Mouse (Mus musculus): Measurements from ENCODE around the gene Lrch3.
"Not testable (repeated sequence)": the region's sequence is repeated elsewhere in the genome, so short reads cannot be mapped to it uniquely, and the experiment has no call there.

The Lrch3 gene

DNA sequence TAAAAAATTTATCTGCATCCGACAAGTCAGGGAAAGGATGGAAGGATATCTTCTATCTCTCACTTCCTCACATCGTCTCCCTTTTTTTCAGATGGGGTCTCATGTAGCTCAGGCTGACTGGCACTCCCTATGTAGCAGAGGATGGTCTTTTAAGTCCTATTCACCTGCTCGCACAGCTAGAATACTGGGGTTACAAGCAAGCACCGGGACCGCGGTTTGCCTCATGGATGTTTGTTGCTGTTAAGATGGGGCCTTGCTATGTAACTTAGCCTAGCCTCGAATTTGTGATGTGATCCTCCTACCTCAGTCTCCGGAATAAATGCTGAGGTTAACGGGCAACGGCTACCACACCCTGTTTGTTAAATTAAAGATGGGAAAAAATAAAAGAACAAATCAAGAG is 141.8 kb downstream of the Lrch3 start:
- no peak for DNase-seq (ENCODE audit: low read depth)

DNA sequence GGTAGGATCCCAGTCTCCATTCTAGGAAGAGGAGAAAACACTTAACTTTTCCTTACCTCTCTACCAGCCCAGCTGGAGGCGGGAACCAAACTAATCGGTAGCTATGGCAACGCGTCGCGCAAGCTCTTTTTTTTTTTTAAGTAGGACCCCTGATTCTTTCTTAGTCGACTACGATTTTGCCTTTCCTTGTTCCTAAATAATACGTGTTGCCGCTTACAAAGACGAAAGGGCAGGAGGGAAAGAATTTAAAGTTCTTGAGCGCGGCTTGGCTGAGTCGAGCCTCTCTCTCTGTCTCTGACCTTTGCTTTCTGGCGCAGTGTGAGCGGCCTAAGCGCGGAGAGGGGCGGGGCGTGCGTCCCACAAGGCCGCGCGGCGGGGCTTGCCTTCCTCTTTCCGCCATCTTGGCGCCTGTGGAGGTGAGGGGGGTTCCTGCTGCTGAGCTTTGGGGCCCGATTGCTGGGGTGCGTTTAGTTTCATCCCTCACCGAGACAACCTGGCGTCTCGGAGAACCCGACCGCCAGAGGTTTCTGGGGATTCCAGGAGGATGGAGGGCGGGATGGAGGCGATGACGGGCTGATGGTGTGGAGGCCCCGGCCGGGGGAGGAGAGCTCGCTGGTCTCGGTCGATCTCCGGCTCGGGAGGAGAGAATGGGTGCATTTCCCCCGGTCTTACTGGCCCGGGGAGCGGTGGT is 142.3 kb downstream of the Lrch3 start, which contains the start of the genes Iqcg and Rpl35a:
Gene Iqcg (minus strand): TSS at position 124 of the 691 bp plus-strand sequence.
Gene Rpl35a (plus strand): TSS at position 359 of the 691 bp plus-strand sequence.
- DNase-seq (ENCODE audit: low read depth), result peak; percentile 95

DNA sequence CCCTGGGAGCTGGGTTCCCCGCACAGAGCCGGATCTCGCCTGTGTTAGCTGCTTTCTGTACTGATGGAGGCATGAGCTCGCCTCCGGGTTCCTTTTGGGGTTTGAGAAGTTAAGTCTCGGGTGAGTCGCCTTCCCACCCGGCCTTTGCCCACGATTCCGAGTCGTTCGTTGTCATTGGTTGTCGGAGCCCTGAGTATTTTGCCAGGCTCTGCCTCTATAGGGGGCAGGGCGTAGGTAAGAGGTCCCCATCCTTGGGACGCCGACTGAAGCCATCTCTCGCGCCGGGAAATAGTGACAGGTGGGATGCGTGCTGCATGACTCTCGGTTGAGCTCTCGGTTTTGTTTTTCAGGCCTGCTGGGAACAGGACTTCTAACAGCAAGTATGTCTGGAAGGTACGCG is 142.9 kb downstream of the Lrch3 start:
- DNase-seq (ENCODE audit: low read depth), result no peak

DNA sequence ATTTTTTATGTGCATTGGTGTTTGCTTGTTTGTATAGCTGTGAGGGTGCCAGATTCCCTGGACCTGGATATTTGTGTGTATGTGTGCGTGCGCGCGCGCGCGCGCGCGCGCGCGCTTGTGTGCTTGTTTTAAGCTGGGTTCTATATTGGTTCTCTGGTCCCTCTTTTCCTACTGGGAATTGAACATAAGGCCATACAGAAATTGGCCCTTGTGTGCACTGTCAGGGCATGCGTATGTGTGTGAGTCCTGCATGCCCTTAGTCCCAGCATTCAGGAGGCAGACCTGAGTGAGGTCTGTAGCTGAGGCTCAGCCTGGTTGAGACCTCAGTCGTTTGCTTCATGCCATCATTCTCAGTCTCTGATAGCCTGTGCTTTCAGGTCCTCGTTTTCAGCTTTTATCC is 144.1 kb downstream of the Lrch3 start:
- no peak for DNase-seq (ENCODE audit: low read depth)

DNA sequence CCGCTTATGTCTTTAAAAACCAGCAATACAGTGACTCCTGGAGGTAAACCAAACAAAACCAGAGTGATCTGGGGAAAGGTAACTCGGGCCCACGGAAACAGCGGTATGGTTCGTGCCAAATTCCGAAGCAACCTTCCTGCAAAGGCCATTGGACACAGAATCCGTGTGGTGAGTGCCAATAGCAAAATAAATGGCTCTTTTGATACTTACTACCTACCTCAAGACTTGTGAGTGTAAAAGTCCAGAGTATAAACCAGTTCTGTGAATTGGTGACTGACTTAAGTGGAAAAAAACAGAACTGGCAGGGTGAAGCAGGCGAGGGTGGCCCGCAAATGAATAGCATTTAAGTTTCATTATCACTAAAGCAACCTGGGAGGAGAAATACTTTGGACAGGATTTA is 144.8 kb downstream of the Lrch3 start:
- DNase-seq (ENCODE audit: low read depth), result not testable (repeated sequence)

DNA sequence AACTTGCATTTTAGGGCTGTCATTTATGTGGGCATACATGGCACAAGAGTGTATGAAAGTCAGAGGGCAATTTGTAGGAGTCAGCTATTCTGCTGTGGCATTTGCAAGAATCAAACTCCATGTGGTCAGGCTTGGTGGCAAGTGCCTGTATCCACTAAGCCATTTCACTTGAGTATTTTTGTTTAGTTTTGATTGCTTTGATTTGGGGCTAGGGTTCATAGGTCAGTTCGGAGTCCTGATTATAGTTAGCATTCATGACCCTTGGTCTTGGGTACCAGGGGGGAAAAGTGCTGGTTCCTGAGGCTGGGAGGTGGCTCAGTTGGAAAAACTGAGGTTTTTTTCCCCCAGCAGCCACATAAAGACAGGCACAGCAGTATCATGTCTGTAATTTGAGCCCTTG is 145.6 kb downstream of the Lrch3 start:
- DNase-seq (ENCODE audit: low read depth), result no peak

DNA sequence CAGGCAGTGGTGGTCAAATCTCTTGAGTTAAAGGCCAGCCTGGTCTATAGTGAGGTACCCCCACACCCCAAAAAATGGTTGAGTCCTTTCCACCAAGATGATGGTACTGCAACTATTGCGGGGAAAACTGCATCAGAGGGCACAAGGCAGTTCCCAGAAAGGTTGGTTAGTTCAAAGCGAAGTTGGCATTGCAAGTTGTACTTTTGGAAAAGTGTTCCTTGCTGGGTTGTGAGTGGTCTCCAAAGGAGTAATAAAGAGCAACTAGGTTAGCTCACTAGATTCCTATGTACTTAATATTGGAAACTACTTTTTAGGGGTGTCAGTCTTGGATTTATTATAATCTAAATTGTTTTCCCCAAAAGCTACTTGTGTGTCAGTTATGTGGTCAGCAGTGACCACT is 147.0 kb downstream of the Lrch3 start:
- peak; percentile 45 for DNase-seq (ENCODE audit: low read depth)

DNA sequence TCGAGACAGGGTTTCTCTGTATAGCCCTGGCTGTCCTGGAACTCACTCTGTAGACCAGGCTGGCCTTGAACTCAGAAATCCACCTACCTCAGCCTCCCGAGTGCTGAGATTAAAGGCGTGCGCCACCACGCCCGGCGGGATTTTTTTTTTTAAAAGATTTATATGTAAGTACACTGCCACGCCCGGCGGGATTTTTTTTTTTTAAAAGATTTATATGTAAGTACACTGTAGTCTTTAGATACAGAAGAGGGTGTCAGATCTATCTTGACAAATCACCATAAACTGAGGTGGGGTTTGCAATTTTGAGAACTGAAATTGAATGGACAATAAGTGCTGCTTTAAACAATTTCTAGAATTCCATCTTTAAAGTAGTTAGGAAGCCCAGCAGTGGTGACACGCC is 147.5 kb downstream of the Lrch3 start:
- DNase-seq (ENCODE audit: low read depth), result peak; percentile 60

DNA sequence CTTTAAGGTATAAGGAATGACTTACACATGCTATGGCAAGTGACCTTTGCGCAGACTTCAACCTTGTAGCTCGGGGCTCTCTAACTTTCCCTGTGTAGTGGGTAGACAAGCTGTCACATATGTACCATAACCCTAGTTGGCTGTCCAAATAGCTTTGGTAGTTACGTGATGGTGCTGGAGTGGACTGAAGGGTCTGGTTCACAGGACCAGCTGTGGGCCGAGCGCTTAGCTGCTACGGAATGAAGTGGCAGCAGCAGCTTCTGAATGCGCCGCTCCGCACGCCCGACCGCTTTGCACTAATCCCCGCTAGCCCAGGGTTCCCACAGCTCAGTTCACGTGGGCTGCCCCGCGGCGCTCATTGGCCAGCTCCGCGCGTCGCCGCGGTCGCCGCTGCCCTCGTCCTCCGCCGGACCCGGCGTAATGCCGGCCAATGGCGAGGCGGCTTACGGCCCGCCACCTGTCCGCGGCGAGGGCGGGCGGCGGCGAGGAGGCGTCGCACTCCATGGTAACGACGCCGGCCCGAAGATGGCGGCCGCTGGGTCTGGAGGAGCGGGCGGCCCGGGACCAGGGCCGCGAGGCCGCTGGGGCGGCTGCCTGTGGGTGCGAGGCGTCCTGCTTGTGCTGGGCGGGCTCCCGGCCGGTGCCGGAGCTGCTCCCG is 148.3 kb downstream of the Lrch3 start, which contains the start of gene Lmln:
Gene Lmln (plus strand): TSS at position 498 of the 658 bp plus-strand sequence.
- peak; percentile 90 for DNase-seq (ENCODE audit: low read depth)

DNA sequence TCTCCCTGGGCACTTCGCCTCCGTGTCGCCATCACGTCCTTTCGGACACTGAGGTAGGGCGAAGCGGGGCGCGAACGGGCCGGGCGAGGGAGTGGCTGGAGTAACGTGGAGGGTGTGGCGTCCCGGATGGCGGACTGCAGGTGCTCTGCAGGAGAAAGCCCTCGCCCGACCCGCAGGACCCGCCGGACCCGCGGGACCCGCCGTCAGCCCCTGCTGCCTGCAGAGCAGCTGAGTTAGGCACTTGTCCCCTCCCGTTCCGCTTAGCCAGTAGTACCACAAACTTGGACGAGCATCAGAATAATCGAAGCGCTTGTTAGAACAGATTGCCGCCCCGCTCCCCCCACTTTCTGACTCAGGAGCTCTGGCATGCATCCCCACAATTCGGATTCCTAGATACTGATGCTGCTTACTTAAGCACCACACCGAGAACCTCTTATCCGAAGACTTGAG is 148.8 kb downstream of the Lrch3 start:
- peak; percentile 48 for DNase-seq (ENCODE audit: low read depth)

DNA sequence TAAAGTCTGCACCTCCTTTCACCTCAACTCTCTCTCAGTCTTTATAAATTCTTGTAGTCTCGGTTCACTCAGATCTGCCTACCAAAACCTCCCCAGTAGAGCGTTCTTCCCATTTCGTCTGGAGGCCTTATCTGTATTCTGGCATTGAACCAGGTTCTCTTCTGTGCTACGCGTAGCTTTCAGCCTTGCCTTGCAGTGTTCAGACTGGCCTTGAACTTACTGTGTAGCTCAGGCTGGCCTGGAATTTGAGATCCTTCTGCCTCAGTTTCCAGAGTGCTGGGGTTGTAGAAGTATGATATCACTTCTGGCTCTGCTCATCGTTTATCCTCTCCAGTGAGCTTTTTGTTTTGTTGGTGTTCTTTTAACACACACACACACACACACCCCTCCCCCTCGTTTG is 149.4 kb downstream of the Lrch3 start:
- DNase-seq (ENCODE audit: low read depth), result peak; percentile 55

DNA sequence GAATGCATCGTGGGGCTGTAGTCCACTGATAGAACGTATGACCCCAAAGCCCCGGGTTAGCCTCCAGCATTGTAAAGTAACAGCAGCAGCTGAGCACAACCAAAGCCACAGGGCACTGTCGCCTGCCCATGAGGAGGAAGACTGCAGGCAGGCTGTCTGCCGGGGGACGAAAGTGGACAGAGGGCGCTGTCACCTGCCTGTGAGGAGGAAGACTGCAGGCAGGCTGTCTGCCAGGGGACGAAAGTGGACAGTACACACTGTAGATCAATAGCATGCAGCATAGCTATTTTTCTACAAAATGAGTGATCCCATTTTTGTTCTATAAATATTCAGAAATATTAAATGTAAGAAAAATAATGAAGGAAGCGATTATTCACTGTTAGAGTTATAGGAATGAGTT is 150.7 kb downstream of the Lrch3 start:
- no peak for DNase-seq (ENCODE audit: low read depth)
